Mouse (Mus musculus) adrenal gland, adult 18-20 months (tissue): ENCODE results near the gene Mctp1. TPM values are rescaled to one million over a fixed set of nuclear protein-coding genes. Genes with fewer than 3 reads are reported as not detected.
"Not testable (repeated sequence)": the region's sequence is repeated elsewhere in the genome, so short reads cannot be mapped to it uniquely, and the experiment has no call there.

Experiments used
- DNase-seq, 2 experiments: peaks; one replicate each; pipeline ENCODE4 v3.0.0; 2021 to 2022; ENCODE audit warnings: low spot score in 2 of 2
- total RNA-seq, 2 experiments: library from RNA; stranded (reverse); gene quantifications; 1 replicate in 1 of 2; 2 replicates in 1 of 2; pipeline ENCODE4 v1.2.3; 2021

Gene Mctp1
- total RNA-seq, 2 experiments from 2014 or later, result 1.2 to 2.4 TPM

GRCm38 (mm10) chr13:76451526-76451925, 67.2 kb downstream of the Mctp1 start:
- not testable (repeated sequence) for DNase-seq

- DNase-seq, result no peak
Measured at GRCm38 (mm10) chr13:76481601-76482000, 97.3 kb downstream of the Mctp1 start.

- DNase-seq, result no peak
Measured at GRCm38 (mm10) chr13:76482998-76483397, 98.7 kb downstream of the Mctp1 start.

- no peak for DNase-seq
Measured at GRCm38 (mm10) chr13:76484086-76484709, 99.9 kb downstream of the Mctp1 start.

GRCm38 (mm10) chr13:76515896-76516295, 131.6 kb downstream of the Mctp1 start:
- DNase-seq, result no peak

- no peak for DNase-seq
Measured at GRCm38 (mm10) chr13:76523170-76523569, 138.8 kb downstream of the Mctp1 start.

GRCm38 (mm10) chr13:76527326-76527725, 143.0 kb downstream of the Mctp1 start:
- no peak for DNase-seq

GRCm38 (mm10) chr13:76527751-76528150, 143.4 kb downstream of the Mctp1 start:
- no peak for DNase-seq

- no peak for DNase-seq
Measured at GRCm38 (mm10) chr13:76529915-76530314, 145.6 kb downstream of the Mctp1 start.

GRCm38 (mm10) chr13:76530867-76531504, 146.7 kb downstream of the Mctp1 start:
- no peak for DNase-seq

GRCm38 (mm10) chr13:76547854-76548253, 163.5 kb downstream of the Mctp1 start:
- DNase-seq, result no peak

- no peak for DNase-seq
Measured at GRCm38 (mm10) chr13:76560918-76561317, 176.6 kb downstream of the Mctp1 start.

GRCm38 (mm10) chr13:76561594-76561993, 177.3 kb downstream of the Mctp1 start:
- no peak for DNase-seq

- no peak for DNase-seq
Measured at GRCm38 (mm10) chr13:76564061-76564460, 179.7 kb downstream of the Mctp1 start.

- DNase-seq, result no peak
Measured at GRCm38 (mm10) chr13:76566024-76566423, 181.7 kb downstream of the Mctp1 start.

GRCm38 (mm10) chr13:76567448-76567847, 183.1 kb downstream of the Mctp1 start:
- no peak for DNase-seq

GRCm38 (mm10) chr13:76568569-76569211, 184.4 kb downstream of the Mctp1 start:
- no peak for DNase-seq

- DNase-seq, result peak in 1 of 2 experiments; percentile 20
Measured at GRCm38 (mm10) chr13:76579414-76579813, 195.1 kb downstream of the Mctp1 start.

GRCm38 (mm10) chr13:76585447-76585846, 201.1 kb downstream of the Mctp1 start:
- DNase-seq, result no peak

- not testable (repeated sequence) for DNase-seq
Measured at GRCm38 (mm10) chr13:76590709-76591108, 206.4 kb downstream of the Mctp1 start.

- DNase-seq, result no peak
Measured at GRCm38 (mm10) chr13:76591189-76591588, 206.9 kb downstream of the Mctp1 start.

GRCm38 (mm10) chr13:76591692-76592091, 207.4 kb downstream of the Mctp1 start:
- no peak for DNase-seq
